Mouse (Mus musculus): ENCODE measurements around the gene Casp7. TPM values are rescaled to one million over a fixed set of nuclear protein-coding genes. Genes with fewer than 3 reads are reported as not detected.

Gene Casp7
- polyA plus RNA-seq, 1 experiment: 8.7 TPM

DNA sequence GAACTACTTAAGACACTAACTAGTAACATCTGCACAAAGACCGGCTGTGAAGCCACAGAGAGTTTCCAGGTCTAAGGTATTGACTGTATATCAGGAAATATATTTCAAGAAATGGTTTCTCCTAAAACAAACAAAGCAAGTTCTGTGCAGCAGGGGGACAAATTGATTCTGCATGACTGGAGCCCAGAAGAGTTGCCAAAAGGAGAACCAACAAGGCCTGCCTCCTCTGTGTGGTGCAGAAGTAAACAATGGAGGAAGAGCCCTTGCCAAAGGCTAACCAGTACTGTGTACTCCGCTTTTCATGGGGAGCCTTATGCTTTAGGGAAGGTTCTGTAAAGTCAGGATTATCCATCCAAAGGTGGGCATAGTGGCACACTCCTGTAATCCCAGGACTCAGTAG lies 63.3 kb downstream of the Casp7 start:
- Histone ChIP-seq H3K36me3 (ENCODE audit: control insufficient read depth, insufficient read depth, low read length) (no peaks in the 10 kb centered on the region), H3K4me1 (ENCODE audit: control insufficient read depth, insufficient read depth, insufficient read length) (no peaks in the 10 kb centered on the region), H3K27me3 (ENCODE audit: control insufficient read depth, insufficient read depth, low read length) (no peaks in the 10 kb centered on the region), H3K4me3 (ENCODE audit: extremely low read depth, insufficient read depth, insufficient read length) (no peak overlapping the region), H3K27ac (ENCODE audit: insufficient read depth, low read length) (no peak overlapping the region)
- no peak for DNase-seq (ENCODE audit: low read depth in 1 of 2, low spot score in 2 of 2)
- TF ChIP-seq CTCF (IDR thresholded peaks at IDR 0.05; ENCODE audit: extremely low read depth, insufficient read depth, insufficient read length, insufficient replicate concordance) (no peak), POLR2A (IDR thresholded peaks at IDR 0.05; ENCODE audit: low read depth, low read length) (no peak)
- 88% methylated on average over 2 of the region's 2 CpGs for WGBS

DNA sequence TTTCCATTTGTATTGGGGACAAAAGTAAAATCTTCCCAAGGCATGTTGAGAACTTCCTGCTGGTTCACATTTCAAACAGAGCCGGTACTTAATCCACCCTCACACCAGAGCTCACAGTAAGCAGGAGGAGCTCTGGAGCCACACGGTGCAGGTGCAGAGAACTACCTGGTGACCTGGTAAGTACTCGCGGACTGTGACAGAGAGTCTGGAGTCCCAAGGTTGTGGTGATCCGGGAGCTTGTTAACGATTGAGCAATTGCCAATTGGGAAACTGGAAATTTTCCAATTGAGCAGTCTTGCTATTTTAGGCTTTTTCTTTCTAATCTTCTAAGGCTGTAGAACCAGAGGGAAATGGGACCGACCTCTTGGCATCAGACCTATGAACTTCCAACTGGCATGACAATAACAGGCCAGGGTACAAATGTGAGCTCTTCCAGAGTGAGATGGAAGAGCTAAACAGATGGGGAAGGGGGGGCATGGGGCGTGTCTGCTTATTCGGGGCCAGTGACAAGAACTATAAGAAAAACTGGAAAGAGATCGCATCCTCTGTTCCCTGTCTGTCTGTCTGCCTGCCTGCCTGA lies 64.7 kb downstream of the Casp7 start, which contains the start of gene Plekhs1:
TSS of gene Plekhs1 (plus strand) at position 119 of the 580 bp plus-strand sequence.
- no peaks in the 10 kb centered on the region for H3K27me3 ChIP-seq (ENCODE audit: control insufficient read depth, insufficient read depth, low read length)
- TF ChIP-seq POLR2A (IDR thresholded peaks at IDR 0.05; ENCODE audit: low read depth, low read length) (no peak), CTCF (IDR thresholded peaks at IDR 0.05; ENCODE audit: extremely low read depth, insufficient read depth, insufficient read length, insufficient replicate concordance) (no peak)
- DNase-seq (ENCODE audit: low read depth in 1 of 2, low spot score in 2 of 2): no peak
- H3K4me3 ChIP-seq (ENCODE audit: extremely low read depth, insufficient read depth, insufficient read length): no peak within 1 kb of the TSS
- no peak within 1 kb of the TSS for H3K27ac ChIP-seq (ENCODE audit: insufficient read depth, low read length)
- no peaks in the 10 kb centered on the region for H3K4me1 ChIP-seq (ENCODE audit: control insufficient read depth, insufficient read depth, insufficient read length)
- H3K36me3 ChIP-seq (ENCODE audit: control insufficient read depth, insufficient read depth, low read length): no peaks in the 10 kb centered on the region
- WGBS: 78% methylated on average over 10 of the region's 10 CpGs

DNA sequence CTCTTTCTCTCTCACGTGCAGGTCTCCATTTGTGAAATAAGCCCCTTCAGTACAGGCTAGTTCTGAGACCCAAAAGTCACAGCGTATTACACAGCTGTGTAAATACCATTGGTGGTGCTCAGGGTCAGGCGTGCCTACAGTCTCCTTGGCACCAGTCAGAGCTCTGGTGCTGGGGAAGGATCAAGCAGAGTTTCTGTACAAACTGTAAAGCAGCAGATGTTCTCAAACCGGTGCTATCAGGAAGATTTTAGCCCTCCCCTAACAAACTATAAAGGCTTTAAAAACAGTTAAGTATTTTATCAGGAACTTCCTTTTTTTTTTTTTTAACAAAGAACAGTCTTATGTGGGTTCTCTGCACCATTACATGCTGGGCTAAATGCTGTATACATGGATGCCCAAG lies 65.9 kb downstream of the Casp7 start:
- no peaks in the 10 kb centered on the region for H3K36me3 ChIP-seq (ENCODE audit: control insufficient read depth, insufficient read depth, low read length)
- H3K4me1 ChIP-seq (ENCODE audit: control insufficient read depth, insufficient read depth, insufficient read length): no peaks in the 10 kb centered on the region
- 53% methylated on average over 4 of the region's 4 CpGs for WGBS
- no peak overlapping the region for H3K4me3 ChIP-seq (ENCODE audit: extremely low read depth, insufficient read depth, insufficient read length)
- H3K27ac ChIP-seq (ENCODE audit: insufficient read depth, low read length): no peak overlapping the region
- no peak for DNase-seq (ENCODE audit: low read depth in 1 of 2, low spot score in 2 of 2)
- no peak for TF ChIP-seq CTCF (IDR thresholded peaks at IDR 0.05; ENCODE audit: extremely low read depth, insufficient read depth, insufficient read length, insufficient replicate concordance)
- no peak for TF ChIP-seq POLR2A (IDR thresholded peaks at IDR 0.05; ENCODE audit: low read depth, low read length)
- no peaks in the 10 kb centered on the region for H3K27me3 ChIP-seq (ENCODE audit: control insufficient read depth, insufficient read depth, low read length)

DNA sequence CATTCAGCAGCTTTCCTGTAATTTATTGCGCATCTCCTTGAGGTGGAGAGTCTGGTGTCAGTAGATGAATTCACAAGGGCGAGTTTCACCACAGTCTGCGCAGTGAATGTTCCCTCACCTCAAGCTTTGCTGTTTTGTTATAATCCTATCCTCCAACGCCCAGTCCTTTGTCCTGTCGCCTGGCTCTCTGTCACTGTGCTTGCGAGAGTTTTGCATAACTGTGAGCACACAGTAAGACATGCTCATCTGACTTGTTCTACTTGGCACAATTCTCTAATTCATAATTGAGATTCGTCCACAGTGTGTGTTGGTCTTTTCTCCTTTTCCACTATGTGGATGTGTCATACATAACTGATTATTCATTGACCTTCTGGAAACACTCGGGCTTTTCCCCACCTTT lies 69.6 kb downstream of the Casp7 start:
- DNase-seq (ENCODE audit: low read depth in 1 of 2, low spot score in 2 of 2): no peak
- Histone ChIP-seq H3K4me1 (ENCODE audit: control insufficient read depth, insufficient read depth, insufficient read length) (no peaks in the 10 kb centered on the region), H3K27ac (ENCODE audit: insufficient read depth, low read length) (no peak overlapping the region), H3K36me3 (ENCODE audit: control insufficient read depth, insufficient read depth, low read length) (no peaks in the 10 kb centered on the region), H3K4me3 (ENCODE audit: extremely low read depth, insufficient read depth, insufficient read length) (no peak overlapping the region), H3K27me3 (ENCODE audit: control insufficient read depth, insufficient read depth, low read length) (no peaks in the 10 kb centered on the region)
- WGBS: 89% methylated on average over 8 of the region's 8 CpGs
- TF ChIP-seq CTCF (IDR thresholded peaks at IDR 0.05; ENCODE audit: extremely low read depth, insufficient read depth, insufficient read length, insufficient replicate concordance) (no peak), POLR2A (IDR thresholded peaks at IDR 0.05; ENCODE audit: low read depth, low read length) (no peak)

DNA sequence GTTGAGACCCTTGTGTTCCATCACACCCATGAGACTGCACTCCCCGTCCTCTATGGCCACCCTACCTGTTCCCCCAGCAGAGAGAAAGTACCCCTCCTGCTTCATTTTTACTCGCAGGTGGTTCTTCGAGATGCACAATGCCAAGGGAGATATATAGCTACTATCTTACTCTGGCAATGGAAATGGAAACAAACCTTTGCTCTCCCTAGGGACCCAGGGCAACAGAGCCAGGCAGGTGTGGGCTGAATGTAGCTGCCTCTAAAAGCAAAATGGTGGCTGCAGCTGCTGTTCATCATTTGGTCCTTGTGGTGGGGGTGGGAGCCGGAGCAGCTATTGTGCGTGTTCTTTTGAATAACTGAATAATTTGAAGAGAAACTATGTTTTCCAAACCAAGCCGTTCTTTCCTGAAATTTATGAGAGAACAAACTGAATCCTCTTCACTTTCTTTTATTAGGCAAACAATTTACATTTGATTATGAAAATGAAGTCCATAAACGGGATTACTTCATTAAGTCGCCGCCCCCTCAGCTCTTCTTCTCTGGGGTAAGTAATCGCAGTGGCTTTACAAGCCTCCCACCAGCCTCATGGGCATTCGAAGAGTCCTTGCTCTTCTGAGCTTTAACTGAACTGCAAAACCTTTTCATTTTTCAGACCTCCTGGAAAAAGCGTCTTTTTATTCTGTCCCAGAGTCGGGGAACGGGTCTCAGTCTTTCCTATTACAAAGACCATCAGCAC lies 73.5 kb downstream of the Casp7 start:
- no peak overlapping the region for H3K27ac ChIP-seq (ENCODE audit: insufficient read depth, low read length)
- TF ChIP-seq CTCF (IDR thresholded peaks at IDR 0.05; ENCODE audit: extremely low read depth, insufficient read depth, insufficient read length, insufficient replicate concordance) (no peak), POLR2A (IDR thresholded peaks at IDR 0.05; ENCODE audit: low read depth, low read length) (no peak)
- no peaks in the 10 kb centered on the region for H3K27me3 ChIP-seq (ENCODE audit: control insufficient read depth, insufficient read depth, low read length)
- H3K4me1 ChIP-seq (ENCODE audit: control insufficient read depth, insufficient read depth, insufficient read length): no peaks in the 10 kb centered on the region; the same call in 1 of the 2 replicates
- 89% methylated on average over 14 of the region's 14 CpGs for WGBS
- no peaks in the 10 kb centered on the region for H3K36me3 ChIP-seq (ENCODE audit: control insufficient read depth, insufficient read depth, low read length)
- DNase-seq (ENCODE audit: low read depth in 1 of 2, low spot score in 2 of 2): no peak
- no peak overlapping the region for H3K4me3 ChIP-seq (ENCODE audit: extremely low read depth, insufficient read depth, insufficient read length)

DNA sequence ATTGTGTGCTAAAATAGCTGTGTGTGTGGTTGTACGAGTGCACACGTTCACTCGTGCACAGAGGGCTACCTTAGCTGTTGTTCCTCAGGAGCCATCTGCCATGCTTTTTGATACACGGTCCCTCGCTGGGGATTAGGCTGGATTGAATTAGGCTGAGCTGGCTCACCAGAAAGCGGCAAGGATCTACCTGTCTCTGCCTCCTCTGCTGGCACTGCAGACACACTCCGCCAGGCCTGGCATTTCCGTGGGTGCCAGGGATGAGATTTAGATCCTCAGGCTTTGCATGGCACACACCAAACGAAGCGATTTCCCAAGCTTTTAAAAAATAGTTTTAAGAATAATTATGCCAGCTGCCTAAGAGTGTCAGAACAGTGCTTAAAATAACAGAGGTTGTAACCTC lies 75.0 kb downstream of the Casp7 start:
- 89% methylated on average over 10 of the region's 10 CpGs for WGBS
- Histone ChIP-seq H3K4me3 (ENCODE audit: extremely low read depth, insufficient read depth, insufficient read length) (no peak overlapping the region), H3K27me3 (ENCODE audit: control insufficient read depth, insufficient read depth, low read length) (no peaks in the 10 kb centered on the region), H3K4me1 (ENCODE audit: control insufficient read depth, insufficient read depth, insufficient read length) (no peaks in the 10 kb centered on the region; the same call in 1 of the 2 replicates), H3K36me3 (ENCODE audit: control insufficient read depth, insufficient read depth, low read length) (no peaks in the 10 kb centered on the region), H3K27ac (ENCODE audit: insufficient read depth, low read length) (no peak overlapping the region)
- TF ChIP-seq CTCF (IDR thresholded peaks at IDR 0.05; ENCODE audit: extremely low read depth, insufficient read depth, insufficient read length, insufficient replicate concordance) (no peak), POLR2A (IDR thresholded peaks at IDR 0.05; ENCODE audit: low read depth, low read length) (no peak)
- no peak for DNase-seq (ENCODE audit: low read depth in 1 of 2, low spot score in 2 of 2)
